Mouse (Mus musculus) heart, adult 2 months (tissue): ENCODE results near the gene Mr1. TPM values are rescaled to one million over a fixed set of nuclear protein-coding genes. Genes with fewer than 3 reads are reported as not detected.

Experiments
- DNase-seq, 2 experiments: peaks; one replicate each; pipeline ENCODE4 v3.0.0; 2021
- H3K27ac ChIP-seq: fragments of 200-600 bp; 2 replicates; pipeline ENCODE4 v1.8.1; 2022
- H3K27me3 ChIP-seq: fragments of 200-500 bp; 2 replicates; pipeline ENCODE4 v1.6.1; 2012; ENCODE audit warnings: mild to moderate bottlenecking, low read length, inconsistent platforms, mixed read lengths; ENCODE audit not compliant: control insufficient read depth, insufficient read depth
- H3K36me3 ChIP-seq: fragments of 200-500 bp; 2 replicates; pipeline ENCODE4 v1.6.1; 2012; ENCODE audit warnings: low read length, inconsistent platforms; ENCODE audit not compliant: control insufficient read depth, insufficient read depth
- H3K4me1 ChIP-seq: fragments of 200-500 bp; 2 replicates; pipeline ENCODE4 v1.6.1; 2011; ENCODE audit warnings: low read length; ENCODE audit not compliant: control insufficient read depth, insufficient read depth
- H3K4me3 ChIP-seq: fragments of 200-600 bp; 2 replicates; pipeline ENCODE4 v1.8.1; 2022
- H3K79me2 ChIP-seq: fragments of 200-500 bp; replicated peaks from 2 replicates; pipeline ENCODE4 v1.6.1; 2012; ENCODE audit warnings: mild to moderate bottlenecking, inconsistent platforms, low read length, moderate library complexity, mixed read lengths; ENCODE audit not compliant: control insufficient read depth, insufficient read depth
- H3K9ac ChIP-seq: fragments of 200-500 bp; 2 replicates; pipeline ENCODE4 v1.6.1; 2012; ENCODE audit warnings: low read depth, mild to moderate bottlenecking, control low read depth, inconsistent platforms, low read length, mixed read lengths
- CTCF ChIP-seq: fragments of 200-600 bp; IDR thresholded peaks from 2 replicates; pipeline ENCODE4 v1.8.1; 2022; ENCODE audit warnings: antibody characterized with exemption, mild to moderate bottlenecking, moderate library complexity
- EP300 ChIP-seq: fragments of 200-500 bp; IDR thresholded peaks from 2 replicates; pipeline ENCODE4 v1.6.1; 2011; ENCODE audit warnings: low read depth, low read length, control low read depth; ENCODE audit not compliant: insufficient read depth
- POLR2A ChIP-seq: fragments of 200-500 bp; IDR thresholded peaks from 2 replicates; pipeline ENCODE4 v1.6.1; 2011; ENCODE audit warnings: mild to moderate bottlenecking, low read depth, low read length, control low read depth; ENCODE audit not compliant: insufficient read depth
- WGBS: fragments of 180-500 bp; shearing (Covaris S2); methylation state at CpG from one replicate; pipeline ENCODE4 v1.1.7; 2018; 5-methylcytosine and 5-hydroxymethylcytosine counted together
- intact Hi-C: fragments of 180-260 bp; cut with DNase I; formaldehyde crosslinking; loops from one replicate; pipeline ENCODE4 v1.15.1; 2025
- polyA plus RNA-seq: library from polyadenylated mRNA; depleted of rRNA; stranded (reverse); fragments of >200 nt; gene quantifications from 2 replicates; pipeline ENCODE4 v1.2.3, GENCODE M21; 2012
- total RNA-seq, 2 experiments: library from RNA; stranded (reverse); gene quantifications; 2 replicates each; pipeline ENCODE4 v1.2.3; 2021

The Mr1 gene
- total and polyA plus RNA-seq, 3 experiments, result 6.1 to 6.7 (median 6.5) TPM

DNA sequence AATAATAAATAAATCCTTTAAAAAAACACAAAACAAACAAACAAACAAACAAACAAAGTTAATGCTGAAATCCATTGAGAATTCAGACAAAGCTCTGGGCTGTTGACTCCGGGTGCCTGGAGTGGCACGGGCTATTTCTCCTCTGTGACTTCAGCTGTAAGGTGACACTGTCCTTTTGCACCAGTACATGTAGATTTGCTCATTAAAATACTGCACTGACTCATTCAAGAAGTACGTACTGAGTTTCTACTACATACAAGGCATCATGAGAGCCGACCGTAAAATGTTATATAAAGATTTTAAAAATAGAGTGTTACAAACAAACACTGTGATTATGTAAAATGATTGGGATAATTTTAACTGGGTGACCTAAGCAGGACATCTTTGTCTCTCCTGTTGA lies 22.2 kb downstream of the Mr1 start:
- H3K4me1 ChIP-seq, result no peaks in the 10 kb centered on the region; the same call in 1 of the 2 replicates
- 63% methylated on average over 5 of the region's 5 CpGs for WGBS
- intact Hi-C loops, result no loop called here
- TF ChIP-seq CTCF (no peak), EP300 (0 out of 2 replicates have a peak, but pooled peaks have one; percentile 41), POLR2A (no peak)
- no peaks in the 10 kb centered on the region for H3K79me2 ChIP-seq
- H3K27ac ChIP-seq, result peak overlapping the region; percentile 86
- DNase-seq, result peak in 1 of 2 experiments; percentile 36
- no peaks in the 10 kb centered on the region for H3K27me3 ChIP-seq
- no peaks in the 10 kb centered on the region; the same call in 1 of the 2 replicates for H3K36me3 ChIP-seq
- H3K9ac ChIP-seq, result no peak overlapping the region
- H3K4me3 ChIP-seq, result no peak overlapping the region

DNA sequence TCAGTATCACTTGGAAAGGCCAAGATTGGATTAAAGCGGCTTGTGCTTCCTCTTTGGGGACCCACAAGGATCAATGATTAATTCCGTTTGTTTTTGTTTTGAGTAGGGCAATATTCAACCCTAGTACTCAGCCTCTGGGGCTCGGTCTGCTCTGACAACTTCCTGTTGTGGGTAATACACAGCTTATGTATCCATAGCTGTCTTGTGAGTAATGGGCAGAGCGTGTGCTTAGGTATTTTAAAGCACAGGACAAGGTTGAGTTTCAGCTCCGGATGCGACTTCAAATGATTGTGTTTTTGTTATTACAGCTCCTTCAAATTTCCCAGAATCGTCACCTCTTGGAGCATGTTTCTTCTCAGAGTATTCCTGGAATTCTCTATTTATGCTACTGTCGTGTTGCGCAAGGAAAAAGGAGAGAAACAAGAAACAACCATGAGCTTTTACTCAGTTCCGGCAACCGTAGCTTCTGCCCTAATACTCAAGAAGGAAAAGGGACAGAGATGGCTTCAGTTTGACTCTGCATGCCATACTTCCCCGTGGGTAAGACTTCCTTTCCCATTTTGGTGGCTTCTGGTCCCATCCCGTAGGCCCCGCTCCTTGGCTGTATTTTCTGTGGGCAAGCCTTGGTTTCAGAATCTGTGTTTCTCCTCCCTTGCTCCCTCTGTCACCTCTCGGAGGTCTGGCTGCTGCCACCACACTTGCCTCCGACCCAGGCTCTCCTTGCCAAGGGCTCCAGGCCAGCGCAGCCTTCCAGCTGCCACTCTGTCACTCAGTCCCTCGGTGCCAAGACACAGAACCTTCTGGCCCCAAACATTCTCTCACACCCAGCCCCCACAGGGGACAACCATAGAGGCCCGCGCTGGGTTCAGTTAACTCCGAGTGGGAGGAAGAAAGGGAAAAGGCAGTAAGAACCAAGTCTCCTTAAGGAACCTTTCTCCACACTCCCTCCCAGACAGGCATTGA lies 24.4 kb downstream of the Mr1 start:
- peak; percentile 48; the same call in 1 of the 2 replicates for TF ChIP-seq POLR2A
- TF ChIP-seq EP300, result 0 out of 2 replicates have a peak, but pooled peaks have one; percentile 18
- TF ChIP-seq CTCF, result no peak
- no peaks in the 10 kb centered on the region for H3K27me3 ChIP-seq
- 0 out of 2 replicates have a peak overlapping the region, but pooled peaks have one; percentile 24 for H3K4me3 ChIP-seq
- no peaks in the 10 kb centered on the region for H3K79me2 ChIP-seq
- no peaks in the 10 kb centered on the region; the same call in 1 of the 2 replicates for H3K36me3 ChIP-seq
- intact Hi-C loops, result no loop called here
- peak overlapping the region; percentile 41 for H3K9ac ChIP-seq
- H3K27ac ChIP-seq, result peak overlapping the region; percentile 86
- whole genome bisulfite sequencing, result 58% methylated on average over 21 of the region's 21 CpGs
- no peaks in the 10 kb centered on the region; the same call in 1 of the 2 replicates for H3K4me1 ChIP-seq
- peak; percentile 79 to 88 for DNase-seq

DNA sequence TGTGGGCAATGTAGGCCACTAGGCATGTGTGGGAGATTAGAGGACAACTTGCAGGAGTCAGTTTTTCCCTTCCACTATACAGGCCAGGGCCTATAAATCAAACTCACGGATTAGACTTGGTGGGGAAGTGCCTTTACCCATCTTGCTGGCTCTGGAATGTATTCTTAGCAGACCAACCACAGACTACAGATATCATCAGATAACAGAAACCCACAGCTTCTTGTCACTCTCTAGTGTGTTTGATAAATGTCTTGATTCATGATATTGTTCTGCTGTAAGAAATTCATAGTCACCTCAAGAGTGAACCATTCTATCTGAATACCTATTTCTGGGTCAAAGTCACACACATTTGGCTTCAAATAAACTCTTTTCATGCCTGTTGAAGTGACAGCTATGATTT lies 26.9 kb downstream of the Mr1 start:
- H3K79me2 ChIP-seq, result no peaks in the 10 kb centered on the region
- intact Hi-C loops, result no loop called here
- H3K9ac ChIP-seq, result no peak overlapping the region
- no peaks in the 10 kb centered on the region for H3K4me1 ChIP-seq
- no peak overlapping the region for H3K27ac ChIP-seq
- TF ChIP-seq CTCF (no peak), POLR2A (no peak), EP300 (no peak)
- WGBS, result 93% methylated on average over 1 of the region's 1 CpGs
- no peak overlapping the region for H3K4me3 ChIP-seq
- DNase-seq, result no peak
- H3K27me3 ChIP-seq, result no peaks in the 10 kb centered on the region
- no peaks in the 10 kb centered on the region; the same call in 1 of the 2 replicates for H3K36me3 ChIP-seq

DNA sequence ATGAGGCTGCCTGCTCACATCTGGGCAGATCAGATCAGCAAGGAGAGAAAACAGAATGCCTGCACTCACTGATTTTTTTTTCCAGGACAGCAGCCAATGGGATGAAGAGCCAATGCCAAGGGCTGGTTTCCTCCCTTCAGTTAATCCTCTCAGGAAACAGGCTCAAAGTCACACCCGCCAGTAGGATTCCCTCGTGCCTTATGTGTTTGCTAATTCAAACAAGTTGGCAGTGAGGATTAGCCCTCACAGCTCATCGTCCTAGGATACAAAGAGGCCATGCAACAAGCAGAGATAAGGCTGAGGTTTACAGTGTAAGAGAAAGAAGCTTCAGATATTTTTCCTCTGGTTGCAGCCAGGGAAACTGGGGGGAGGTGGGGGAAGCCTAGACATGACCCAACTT lies 32.7 kb downstream of the Mr1 start:
- H3K9ac ChIP-seq, result no peak overlapping the region
- H3K27me3 ChIP-seq, result no peaks in the 10 kb centered on the region
- H3K36me3 ChIP-seq, result peaks cover 4% of the 10 kb centered on the region; the same call in 1 of the 2 replicates

DNA sequence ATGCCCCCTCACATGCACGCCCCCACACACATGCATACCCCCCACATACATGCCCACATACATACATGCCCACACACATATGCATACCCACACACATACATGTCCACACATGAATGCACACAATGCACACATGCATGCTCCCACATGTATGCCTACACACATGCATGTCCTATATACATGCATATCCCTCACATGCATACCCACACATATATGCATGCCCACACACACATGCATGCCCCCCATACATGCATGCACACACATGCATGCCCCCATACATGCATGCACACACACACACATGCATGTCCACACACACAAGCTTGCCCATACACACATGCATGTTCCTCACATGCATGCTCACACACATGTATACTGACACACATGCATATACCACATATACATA lies 33.7 kb downstream of the Mr1 start:
- intact Hi-C loops, result no loop called here
- no peak overlapping the region for H3K9ac ChIP-seq
- H3K27ac ChIP-seq, result no peak overlapping the region
- WGBS, result 96% methylated on average over 1 of the region's 1 CpGs
- H3K4me1 ChIP-seq, result peaks cover 11% of the 10 kb centered on the region
- H3K36me3 ChIP-seq, result peaks cover 4% of the 10 kb centered on the region; the same call in 1 of the 2 replicates
- no peak for DNase-seq
- H3K27me3 ChIP-seq, result no peaks in the 10 kb centered on the region
- TF ChIP-seq EP300 (no peak), POLR2A (no peak), CTCF (no peak)
- H3K4me3 ChIP-seq, result no peak overlapping the region
- H3K79me2 ChIP-seq, result no peaks in the 10 kb centered on the region

More for the DNA sequence above, 32.7 kb downstream of the Mr1 start:
- no peak overlapping the region for H3K27ac ChIP-seq
- WGBS, result 17% methylated on average over 3 of the region's 3 CpGs
- no peak for DNase-seq
- no peaks in the 10 kb centered on the region for H3K79me2 ChIP-seq
- H3K4me1 ChIP-seq, result peaks cover 6% of the 10 kb centered on the region
- no peak overlapping the region for H3K4me3 ChIP-seq
- intact Hi-C loops, result no loop called here
- TF ChIP-seq POLR2A (no peak), EP300 (no peak), CTCF (no peak)

DNA sequence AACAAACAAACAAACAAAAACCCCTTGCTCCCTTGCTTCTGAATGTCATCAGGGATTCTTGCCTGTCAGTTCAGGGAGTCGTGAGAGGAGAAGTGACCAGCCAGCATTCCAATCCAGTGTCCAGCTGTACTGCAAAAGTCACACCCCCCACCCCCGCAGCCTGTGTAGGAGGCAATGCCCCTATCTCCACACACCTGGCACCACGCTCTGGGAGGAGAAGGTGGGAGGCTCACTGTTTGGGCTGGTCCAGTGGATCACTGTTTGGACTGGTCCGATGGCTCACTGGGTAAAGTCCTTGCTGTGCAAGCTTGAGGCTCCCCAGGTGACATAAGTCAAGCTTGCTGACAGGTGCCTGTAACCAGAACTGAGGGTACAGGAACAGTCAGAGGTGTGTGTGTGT lies 34.5 kb downstream of the Mr1 start:
- no peak for DNase-seq
- Histone ChIP-seq H3K9ac (no peak overlapping the region), H3K27me3 (no peaks in the 10 kb centered on the region), H3K4me1 (peaks cover 11% of the 10 kb centered on the region), H3K27ac (no peak overlapping the region), H3K36me3 (peaks cover 4% of the 10 kb centered on the region; the same call in 1 of the 2 replicates), H3K4me3 (no peak overlapping the region), H3K79me2 (no peaks in the 10 kb centered on the region)
- 68% methylated on average over 4 of the region's 4 CpGs for WGBS
- no peak for TF ChIP-seq CTCF
- TF ChIP-seq POLR2A, result no peak
- TF ChIP-seq EP300, result no peak
- intact Hi-C loops, result no loop called here
